Mouse (Mus musculus): ENCODE measurements at regions not wholly inside any gene's neighbourhood (a gene's known extent, or its start where the extent isn't known, plus 50 kb on each side); places are given as distances from the start of the nearest gene placed in this dataset.

DNA sequence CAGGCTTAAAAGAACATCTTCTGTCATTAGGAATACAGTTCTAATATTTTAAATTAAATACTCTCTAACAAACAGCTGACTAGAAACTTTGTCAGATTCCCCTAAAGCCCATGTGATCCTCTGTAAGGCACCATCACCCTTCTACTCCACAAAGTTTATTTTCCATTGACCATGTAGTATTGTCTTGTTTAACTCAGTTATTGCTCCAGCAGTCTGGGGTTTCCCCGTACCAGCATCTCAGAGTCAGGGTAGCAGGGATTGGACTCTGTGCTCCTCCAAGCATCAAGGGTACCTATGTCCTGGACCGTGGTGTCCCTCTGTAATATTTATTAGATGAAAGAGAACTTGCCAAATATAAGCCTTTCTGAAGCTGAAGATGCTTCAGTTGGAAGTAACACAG is 322.4 kb upstream of the Adamts16 start:
- H3K27me3 ChIP-seq (ENCODE audit: control insufficient read depth, insufficient read depth, low read length) = 0 out of 2 replicates have a peak, but pooled peaks cover 8% of the 10 kb centered on the region
- H3K9me3 ChIP-seq (ENCODE audit: control insufficient read depth, low read length) = no peaks in the 10 kb centered on the region
- H3K4me1 ChIP-seq (replicated peaks; ENCODE audit: control insufficient read depth, insufficient read depth, low read length) = peaks cover 13% of the 10 kb centered on the region
- H3K4me2 ChIP-seq (replicated peaks) = no peak overlapping the region
- no peak overlapping the region for H3K9ac ChIP-seq
- H3K27ac ChIP-seq = no peak overlapping the region
- WGBS = 91% methylated on average over 2 of the region's 2 CpGs
- H3K36me3 ChIP-seq (replicated peaks; ENCODE audit: control insufficient read depth, insufficient read depth) = no peaks in the 10 kb centered on the region
- DNase-seq (ENCODE audit: low spot score) (no peak), ATAC-seq (ENCODE audit: low FRiP score) (no peak)
- no peak overlapping the region for H3K4me3 ChIP-seq (replicated peaks; ENCODE audit: low read length)

DNA sequence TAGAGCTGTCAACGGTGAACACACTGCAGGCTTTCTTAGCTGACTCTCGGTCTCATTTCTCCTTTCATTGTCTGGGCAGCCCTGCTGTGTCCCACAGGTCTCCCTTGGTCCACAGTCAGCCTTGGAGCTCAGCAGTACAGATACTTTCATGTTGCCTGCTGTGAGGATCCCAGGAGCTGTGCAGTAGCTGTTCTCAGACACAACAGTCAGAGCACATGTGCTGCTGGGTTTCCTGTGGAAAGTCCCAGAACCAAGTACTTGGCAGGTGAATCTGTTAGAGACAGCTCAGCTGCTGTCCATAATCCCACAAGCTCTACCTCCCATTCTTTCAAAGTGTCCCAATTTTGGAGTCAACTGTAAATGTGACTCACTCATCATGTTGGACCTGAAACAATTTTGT is 321.3 kb upstream of the Adamts16 start:
- no peak for DNase-seq (ENCODE audit: low spot score)
- no peak for ATAC-seq (ENCODE audit: low FRiP score)
- H3K4me2 ChIP-seq (replicated peaks) = no peak overlapping the region

DNA sequence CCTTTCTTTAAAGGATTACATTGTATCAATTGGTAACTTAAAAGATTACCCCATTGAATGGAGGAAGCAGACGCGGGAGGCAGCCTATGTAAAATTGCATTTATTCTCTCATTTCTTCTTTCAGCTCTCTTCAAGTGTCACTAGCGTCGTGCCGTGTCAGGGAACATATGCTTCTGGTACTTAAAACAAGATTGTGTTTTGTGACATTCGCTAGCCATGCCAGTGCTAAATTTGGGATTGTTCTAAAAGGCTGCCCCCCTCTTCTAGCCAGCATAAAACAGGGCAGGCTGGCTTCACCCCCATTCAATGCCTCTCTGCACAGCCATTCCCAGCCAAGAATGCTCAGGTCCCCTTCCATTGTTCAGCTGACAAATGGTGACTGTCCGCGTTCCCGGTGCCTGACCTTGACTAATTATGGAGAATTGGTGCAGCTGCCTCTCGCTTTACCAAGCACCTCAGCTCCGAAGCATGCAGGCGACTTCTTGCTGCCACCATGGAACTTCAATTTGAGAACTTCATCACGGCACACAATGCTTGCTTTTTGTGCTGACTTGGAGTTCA is 316.8 kb upstream of the Adamts16 start:
- WGBS = 10% methylated on average over 13 of the region's 13 CpGs
- H3K4me3 ChIP-seq (replicated peaks; ENCODE audit: low read length) = peak overlapping the region; percentile 19
- H3K27ac ChIP-seq = peak overlapping the region; percentile 47; the same call in 1 of the 2 replicates
- H3K9ac ChIP-seq = peak overlapping the region; percentile 51; the same call in 1 of the 2 replicates
- H3K9me3 ChIP-seq (ENCODE audit: control insufficient read depth, low read length) = no peaks in the 10 kb centered on the region
- H3K4me1 ChIP-seq (replicated peaks; ENCODE audit: control insufficient read depth, insufficient read depth, low read length) = peaks cover 16% of the 10 kb centered on the region
- ATAC-seq (ENCODE audit: low FRiP score) = peak; percentile 82
- H3K27me3 ChIP-seq (ENCODE audit: control insufficient read depth, insufficient read depth, low read length) = 0 out of 2 replicates have a peak, but pooled peaks cover 7% of the 10 kb centered on the region
- no peaks in the 10 kb centered on the region for H3K36me3 ChIP-seq (replicated peaks; ENCODE audit: control insufficient read depth, insufficient read depth)
- H3K4me2 ChIP-seq (replicated peaks) = peak overlapping the region; percentile 55
- DNase-seq (ENCODE audit: low spot score) = peak; percentile 58

More for the DNA sequence above, 321.3 kb upstream of the Adamts16 start:
- H3K9ac ChIP-seq = no peak overlapping the region
- no peaks in the 10 kb centered on the region for H3K36me3 ChIP-seq (replicated peaks; ENCODE audit: control insufficient read depth, insufficient read depth)
- 0 out of 2 replicates have a peak, but pooled peaks cover 8% of the 10 kb centered on the region for H3K27me3 ChIP-seq (ENCODE audit: control insufficient read depth, insufficient read depth, low read length)
- H3K9me3 ChIP-seq (ENCODE audit: control insufficient read depth, low read length) = no peaks in the 10 kb centered on the region
- H3K4me3 ChIP-seq (replicated peaks; ENCODE audit: low read length) = no peak overlapping the region
- H3K27ac ChIP-seq = no peak overlapping the region
- 58% methylated on average over 2 of the region's 2 CpGs for WGBS
- peaks cover 24% of the 10 kb centered on the region for H3K4me1 ChIP-seq (replicated peaks; ENCODE audit: control insufficient read depth, insufficient read depth, low read length)

DNA sequence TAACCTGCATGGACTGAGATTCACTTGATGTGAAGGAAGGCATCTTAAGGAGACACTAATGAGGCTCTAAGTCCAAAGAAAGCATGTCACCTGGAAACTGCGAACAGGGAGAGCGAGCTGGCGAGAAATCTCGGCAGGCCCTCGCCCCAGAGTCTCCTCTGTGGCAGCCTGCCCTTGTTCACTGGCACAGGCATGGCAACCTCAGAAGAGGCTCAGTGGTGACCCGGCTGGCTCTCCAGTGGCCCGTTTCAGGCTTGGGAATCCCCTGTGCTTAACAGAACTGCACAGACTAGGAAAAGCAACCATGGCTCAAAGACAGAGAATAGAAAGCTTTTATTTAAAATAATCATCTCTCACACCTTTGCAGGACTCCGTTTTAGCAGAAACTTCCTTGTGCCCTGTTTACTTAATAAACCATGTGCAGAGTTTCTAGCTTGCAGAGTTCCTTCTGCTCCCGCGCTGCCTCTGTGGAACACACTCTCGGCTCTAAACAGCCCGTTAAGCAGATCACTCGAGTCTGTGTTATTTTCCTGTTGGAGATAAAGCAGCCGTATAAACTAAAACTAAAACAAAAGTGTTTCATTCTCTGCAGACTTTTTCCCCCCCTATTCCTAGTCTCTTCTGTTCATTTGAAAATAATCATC is 316.2 kb upstream of the Adamts16 start:
- Histone ChIP-seq H3K9me3 (ENCODE audit: control insufficient read depth, low read length) (no peaks in the 10 kb centered on the region), H3K4me3 (replicated peaks; ENCODE audit: low read length) (peak overlapping the region; percentile 19), H3K4me2 (replicated peaks) (peak overlapping the region; percentile 55), H3K4me1 (replicated peaks; ENCODE audit: control insufficient read depth, insufficient read depth, low read length) (peaks cover 16% of the 10 kb centered on the region), H3K9ac (peak overlapping the region; percentile 51; the same call in 1 of the 2 replicates), H3K27me3 (ENCODE audit: control insufficient read depth, insufficient read depth, low read length) (0 out of 2 replicates have a peak, but pooled peaks cover 6% of the 10 kb centered on the region), H3K27ac (0 out of 2 replicates have a peak overlapping the region, but pooled peaks have one; percentile 47), H3K36me3 (replicated peaks; ENCODE audit: control insufficient read depth, insufficient read depth) (no peaks in the 10 kb centered on the region)
- DNase-seq (ENCODE audit: low spot score) (no peak), ATAC-seq (ENCODE audit: low FRiP score) (no peak)
- 13% methylated on average over 14 of the region's 14 CpGs for WGBS

DNA sequence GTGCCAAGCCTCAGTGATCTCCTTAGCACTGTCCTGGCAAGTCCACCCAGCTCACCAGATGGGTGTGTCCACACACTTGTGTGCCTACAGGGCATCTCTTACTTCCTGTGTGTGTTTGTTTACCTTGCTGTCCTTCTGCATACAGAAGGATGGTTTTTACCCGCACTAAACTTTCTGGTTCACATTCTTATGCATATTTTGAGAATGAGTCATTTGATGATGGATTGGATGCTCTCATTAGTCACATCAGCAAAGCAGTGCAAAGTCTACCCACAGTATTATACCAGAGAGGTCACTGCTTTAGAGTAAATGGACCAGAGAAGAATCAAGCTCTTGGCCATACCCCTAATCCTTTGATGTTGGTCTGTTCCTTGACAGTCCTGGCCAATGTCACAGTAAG is 308.5 kb upstream of the Adamts16 start:
- Histone ChIP-seq H3K9ac (no peak overlapping the region), H3K4me3 (replicated peaks; ENCODE audit: low read length) (no peak overlapping the region), H3K27me3 (ENCODE audit: control insufficient read depth, insufficient read depth, low read length) (0 out of 2 replicates have a peak, but pooled peaks cover 3% of the 10 kb centered on the region), H3K4me1 (replicated peaks; ENCODE audit: control insufficient read depth, insufficient read depth, low read length) (peaks cover 8% of the 10 kb centered on the region; the same call in 1 of the 2 replicates), H3K36me3 (replicated peaks; ENCODE audit: control insufficient read depth, insufficient read depth) (no peaks in the 10 kb centered on the region), H3K27ac (no peak overlapping the region), H3K4me2 (replicated peaks) (no peak overlapping the region), H3K9me3 (ENCODE audit: control insufficient read depth, low read length) (no peaks in the 10 kb centered on the region)
- 51% methylated on average over 1 of the region's 1 CpGs for WGBS
- no peak for DNase-seq (ENCODE audit: low spot score)
- ATAC-seq (ENCODE audit: low FRiP score) = no peak

DNA sequence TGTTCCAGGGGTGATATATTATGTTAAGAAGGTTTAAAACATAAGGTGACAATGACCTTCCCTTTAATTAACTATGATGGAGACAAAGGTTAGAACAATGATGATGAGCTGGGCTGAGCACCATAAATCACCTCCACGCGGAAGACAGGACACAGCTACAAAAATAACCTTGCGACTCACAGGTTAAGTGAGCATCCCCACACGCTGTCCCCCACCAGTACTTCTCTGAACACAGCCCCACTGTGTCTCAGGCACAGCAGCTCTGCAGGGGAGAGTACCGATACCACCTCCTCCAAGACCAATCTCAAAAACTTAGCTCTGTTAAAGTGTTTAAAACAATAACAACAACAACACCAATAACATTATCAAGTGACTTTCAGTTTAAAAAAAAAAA is 307.7 kb upstream of the Adamts16 start:
- Histone ChIP-seq H3K4me1 (replicated peaks; ENCODE audit: control insufficient read depth, insufficient read depth, low read length) (peaks cover 8% of the 10 kb centered on the region; the same call in 1 of the 2 replicates), H3K4me3 (replicated peaks; ENCODE audit: low read length) (no peak overlapping the region), H3K27ac (no peak overlapping the region), H3K9me3 (ENCODE audit: control insufficient read depth, low read length) (no peaks in the 10 kb centered on the region), H3K4me2 (replicated peaks) (no peak overlapping the region), H3K27me3 (ENCODE audit: control insufficient read depth, insufficient read depth, low read length) (0 out of 2 replicates have a peak, but pooled peaks cover 3% of the 10 kb centered on the region), H3K36me3 (replicated peaks; ENCODE audit: control insufficient read depth, insufficient read depth) (no peaks in the 10 kb centered on the region), H3K9ac (no peak overlapping the region)
- no peak for ATAC-seq (ENCODE audit: low FRiP score)
- WGBS = 17% methylated on average over 5 of the region's 5 CpGs
- DNase-seq (ENCODE audit: low spot score) = no peak

DNA sequence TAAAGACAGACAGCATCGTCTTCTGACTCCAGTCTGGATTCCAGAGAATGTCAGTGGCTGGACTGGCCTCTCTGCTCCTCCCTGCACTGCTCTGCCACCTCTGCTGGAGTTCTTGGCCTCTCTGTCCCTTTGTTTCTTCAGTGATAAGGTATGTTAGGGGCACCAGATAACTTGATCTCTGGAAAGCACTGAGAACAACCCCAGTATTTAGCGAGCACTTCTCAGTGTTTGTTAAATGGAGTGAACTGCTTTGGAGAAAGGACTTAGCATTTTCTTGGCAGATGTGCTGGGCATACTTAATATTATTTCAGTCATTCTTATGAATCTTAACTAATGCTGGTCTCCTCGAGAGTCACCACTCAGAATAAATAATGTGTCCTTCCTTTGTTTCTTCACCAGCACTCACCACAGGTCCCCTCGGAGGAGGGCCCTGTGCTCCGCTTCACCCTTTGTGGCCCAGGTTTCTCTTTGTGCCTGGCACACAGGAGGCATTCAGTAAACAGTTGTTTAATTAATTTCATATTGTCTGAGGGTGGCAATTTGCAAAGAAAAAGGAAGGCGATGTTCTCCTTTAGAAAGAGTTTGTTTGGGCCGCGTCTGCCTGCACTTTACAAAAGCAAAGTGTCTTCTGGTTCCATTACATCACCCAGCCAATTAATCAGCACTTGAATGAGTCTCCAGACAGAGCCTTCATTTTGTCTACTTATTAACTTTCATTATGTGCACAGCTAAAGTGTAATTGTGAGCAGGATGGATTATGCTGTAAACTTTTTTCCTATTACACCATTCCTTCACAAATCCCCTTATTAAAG is 307.1 kb upstream of the Adamts16 start:
- Histone ChIP-seq H3K9me3 (ENCODE audit: control insufficient read depth, low read length) (no peaks in the 10 kb centered on the region), H3K9ac (no peak overlapping the region), H3K27ac (peak overlapping the region; percentile 14; the same call in 1 of the 2 replicates), H3K4me3 (replicated peaks; ENCODE audit: low read length) (no peak overlapping the region), H3K27me3 (ENCODE audit: control insufficient read depth, insufficient read depth, low read length) (0 out of 2 replicates have a peak, but pooled peaks cover 3% of the 10 kb centered on the region), H3K36me3 (replicated peaks; ENCODE audit: control insufficient read depth, insufficient read depth) (no peaks in the 10 kb centered on the region), H3K4me1 (replicated peaks; ENCODE audit: control insufficient read depth, insufficient read depth, low read length) (peaks cover 8% of the 10 kb centered on the region; the same call in 1 of the 2 replicates), H3K4me2 (replicated peaks) (no peak overlapping the region)
- ATAC-seq (ENCODE audit: low FRiP score) (peak; percentile 69; the same call in 1 of the 2 replicates), DNase-seq (ENCODE audit: low spot score) (no peak)
- WGBS = 9% methylated on average over 8 of the region's 8 CpGs

DNA sequence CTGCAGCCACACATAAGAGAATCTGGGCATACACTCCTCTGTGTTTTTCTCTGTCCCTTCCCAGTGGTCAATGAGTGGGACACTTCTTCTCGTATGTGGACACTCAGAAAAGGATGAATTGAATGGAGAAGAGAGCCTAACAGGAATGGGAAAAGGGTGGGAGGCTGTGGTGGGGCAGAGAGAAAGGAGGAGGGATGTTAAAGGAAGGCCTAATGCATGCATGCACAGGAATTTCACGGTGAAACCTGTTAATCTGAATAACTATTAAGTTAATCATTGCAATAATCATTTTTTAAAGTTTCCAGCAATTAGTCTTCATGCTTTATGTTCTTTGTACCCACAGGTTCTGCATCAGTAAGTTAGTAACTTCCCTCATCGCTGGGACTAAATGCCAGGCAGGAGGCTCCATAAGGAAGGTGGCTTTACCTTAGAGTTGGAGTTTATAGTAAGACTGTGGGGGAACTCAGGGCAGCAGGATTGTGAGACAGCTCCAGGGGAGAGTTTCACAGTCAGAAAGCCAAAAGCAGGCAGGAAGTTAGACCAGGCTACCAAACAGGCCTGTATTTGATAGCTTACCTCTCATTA is 305.3 kb upstream of the Adamts16 start:
- H3K27ac ChIP-seq = no peak overlapping the region
- 57% methylated on average over 3 of the region's 3 CpGs for WGBS

More for the DNA sequence above, 305.3 kb upstream of the Adamts16 start:
- DNase-seq (ENCODE audit: low spot score) (no peak), ATAC-seq (ENCODE audit: low FRiP score) (no peak)
- Histone ChIP-seq H3K9me3 (ENCODE audit: control insufficient read depth, low read length) (no peaks in the 10 kb centered on the region), H3K27me3 (ENCODE audit: control insufficient read depth, insufficient read depth, low read length) (no peaks in the 10 kb centered on the region), H3K4me3 (replicated peaks; ENCODE audit: low read length) (no peak overlapping the region), H3K4me1 (replicated peaks; ENCODE audit: control insufficient read depth, insufficient read depth, low read length) (peaks cover 8% of the 10 kb centered on the region; the same call in 1 of the 2 replicates), H3K4me2 (replicated peaks) (no peak overlapping the region), H3K36me3 (replicated peaks; ENCODE audit: control insufficient read depth, insufficient read depth) (no peaks in the 10 kb centered on the region), H3K9ac (no peak overlapping the region)
